Mouse (Mus musculus): ENCODE data around the gene Eef1b2.
"Not testable (repeated sequence)": the region's sequence is repeated elsewhere in the genome, so short reads cannot be mapped to it uniquely, and the experiment has no call there.

Eef1b2 gene

DNA sequence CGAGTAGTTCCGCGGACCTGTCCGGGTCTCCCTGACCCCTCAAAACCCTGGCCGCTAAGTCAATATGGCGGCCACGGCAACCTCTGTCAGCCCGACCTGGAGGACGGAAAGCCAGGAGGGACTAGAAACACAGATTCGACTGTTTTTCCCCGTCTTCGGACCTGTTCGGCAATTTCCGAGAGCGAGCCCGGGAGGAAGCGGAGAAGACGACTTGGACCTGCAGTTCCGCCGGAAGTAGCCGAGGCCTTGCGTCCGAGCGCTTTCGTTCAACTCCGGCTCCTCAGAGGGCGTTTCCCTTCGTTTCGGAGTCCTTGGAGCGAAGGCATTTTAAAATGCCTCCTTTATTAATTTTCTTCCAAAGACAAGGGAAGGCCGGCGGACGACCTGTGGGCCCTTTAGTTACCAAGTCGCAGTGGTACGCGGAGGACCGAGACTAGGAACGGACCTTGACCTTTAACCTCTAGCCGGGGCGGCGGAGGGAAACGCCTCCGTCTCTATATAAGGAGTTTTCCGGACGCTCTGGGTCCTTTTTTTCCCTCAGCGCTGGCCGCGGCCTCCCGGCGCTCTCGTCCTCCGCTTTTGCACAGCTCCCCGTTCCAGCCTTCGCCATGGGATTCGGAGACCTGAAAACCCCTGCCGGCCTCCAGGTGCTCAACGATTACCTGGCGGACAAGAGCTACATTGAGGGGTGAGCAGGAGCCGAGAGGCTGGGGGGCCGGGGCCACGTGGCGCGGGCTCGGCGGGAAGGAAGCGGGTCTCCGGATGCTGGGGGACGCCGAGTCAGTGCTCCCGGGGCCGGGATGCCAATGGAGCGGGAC, at the start of gene Eef1b2, which contains the start of gene Ndufs1:
Gene Eef1b2, plus strand, starts transcription at position 222 of the 818 bp plus-strand sequence.
Gene Ndufs1, minus strand, starts transcription at position 230 of the 818 bp plus-strand sequence.
- peak; percentile 79 for ATAC-seq (ENCODE audit: low TSS enrichment)

- ATAC-seq (ENCODE audit: low TSS enrichment), result no peak
Measured at GRCm38 (mm10) chr1:63129273-63129672, 47.4 kb upstream of the Eef1b2 start.

DNA sequence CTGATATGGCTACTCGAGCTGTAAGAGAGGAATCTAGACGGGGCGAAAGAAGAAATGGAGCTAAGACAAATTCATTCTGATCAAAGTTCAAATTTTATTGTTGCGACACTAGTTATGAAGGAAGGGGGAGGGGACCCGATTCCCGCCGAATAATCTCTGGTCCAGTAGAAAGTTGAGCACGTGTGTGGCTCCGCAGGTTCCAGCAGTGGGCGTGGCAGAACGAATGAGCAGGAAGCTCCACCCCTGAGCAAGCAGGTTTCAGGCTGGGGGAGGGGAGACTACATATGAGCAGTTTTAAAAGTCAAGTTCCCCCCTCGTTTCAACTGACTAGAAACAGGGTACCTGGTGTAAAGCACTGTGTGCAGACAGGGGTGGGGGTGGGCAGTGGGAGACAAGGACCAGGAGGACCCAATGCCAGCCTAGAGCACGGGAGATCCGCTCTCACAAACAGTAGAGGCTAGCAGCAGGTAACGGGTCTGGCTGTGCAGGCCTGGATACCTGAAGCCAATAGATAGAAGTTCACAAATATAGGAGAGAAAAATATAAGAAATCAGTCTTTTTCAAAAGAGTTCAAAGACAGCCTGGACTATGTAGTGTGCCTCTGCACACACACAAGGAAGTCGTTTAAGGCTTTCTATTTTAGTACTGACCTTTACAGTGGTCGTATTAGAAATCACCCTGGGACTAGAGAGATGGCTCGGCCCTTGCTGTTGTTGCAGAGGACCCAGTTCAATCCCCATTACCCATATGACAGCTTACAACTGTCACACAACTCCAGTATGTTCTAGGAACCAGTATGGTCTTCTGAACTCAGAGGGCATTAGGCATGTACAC, 46.6 kb upstream of the Eef1b2 start:
- ATAC-seq (ENCODE audit: low TSS enrichment), result no peak

- ATAC-seq (ENCODE audit: low TSS enrichment), result no peak
Measured at GRCm38 (mm10) chr1:63130883-63131282, 45.7 kb upstream of the Eef1b2 start.

- no peak for ATAC-seq (ENCODE audit: low TSS enrichment)
Measured at GRCm38 (mm10) chr1:63131766-63132165, 44.9 kb upstream of the Eef1b2 start.

DNA sequence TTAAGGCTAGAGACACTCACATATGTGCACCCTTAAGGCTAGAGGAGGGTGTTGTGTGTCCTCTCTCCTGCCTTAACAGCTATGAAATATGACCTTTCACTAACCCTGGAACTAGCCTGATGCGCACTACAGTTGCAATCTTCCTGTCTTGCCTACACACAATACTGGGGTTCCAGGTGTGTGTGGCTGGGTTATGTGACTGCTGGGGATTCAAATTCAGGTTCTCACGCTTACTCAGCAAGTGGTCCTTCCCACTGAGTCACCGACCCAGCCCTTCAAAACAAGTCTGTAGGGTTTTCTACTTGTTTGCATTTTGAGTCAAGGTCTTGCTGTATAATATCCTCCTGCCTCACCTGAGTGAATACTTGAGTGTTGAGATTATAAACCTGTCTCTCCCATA, 42.1 kb upstream of the Eef1b2 start:
- no peak for ATAC-seq (ENCODE audit: low TSS enrichment)

DNA sequence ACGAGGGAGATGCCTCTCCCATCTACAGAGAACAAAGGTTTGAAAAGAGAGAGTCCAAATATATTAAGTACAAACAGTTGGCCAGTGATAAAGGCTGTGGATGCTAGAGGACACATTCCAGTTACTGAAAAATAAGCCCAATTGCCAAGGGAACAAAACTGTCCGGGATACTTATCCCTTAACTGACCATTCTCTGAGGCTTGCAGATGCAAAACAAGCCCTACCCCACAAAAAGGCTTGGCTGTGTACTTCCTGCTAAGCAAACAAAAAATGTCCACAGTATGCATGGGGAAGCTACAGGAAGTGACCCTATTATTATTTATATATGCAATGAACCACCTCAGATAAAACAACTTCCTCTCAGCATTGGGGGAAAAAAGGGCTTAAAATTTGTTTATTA, 38.7 kb upstream of the Eef1b2 start:
- no peak for ATAC-seq (ENCODE audit: low TSS enrichment)

- ATAC-seq (ENCODE audit: low TSS enrichment), result not testable (repeated sequence)
Measured at GRCm38 (mm10) chr1:63138586-63138985, 38.0 kb upstream of the Eef1b2 start.

- no peak for ATAC-seq (ENCODE audit: low TSS enrichment)
Measured at GRCm38 (mm10) chr1:63140231-63140630, 36.4 kb upstream of the Eef1b2 start.

DNA sequence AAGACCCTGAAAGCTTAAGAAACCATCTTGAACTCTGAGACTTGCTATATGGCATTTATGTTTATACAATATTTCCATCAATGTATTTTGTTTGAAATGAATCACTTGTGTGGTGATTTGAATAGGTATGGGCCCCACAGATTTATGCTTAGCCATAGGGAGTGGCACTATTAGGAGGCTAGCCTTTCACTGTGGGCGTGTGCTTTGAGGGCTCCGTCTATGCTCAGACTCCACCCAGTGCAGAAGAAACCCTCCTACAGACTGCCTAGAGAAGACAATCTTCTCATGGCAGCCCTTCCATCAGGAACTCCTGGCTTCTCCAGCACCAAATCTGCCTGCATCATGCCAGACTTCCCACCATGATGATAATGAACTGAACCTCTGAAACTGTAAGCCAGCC, 8.0 kb upstream of the Eef1b2 start:
- no peak for ATAC-seq (ENCODE audit: low TSS enrichment)

- ATAC-seq (ENCODE audit: low TSS enrichment), result no peak
Measured at GRCm38 (mm10) chr1:63175853-63176252, 772 bp upstream of the Eef1b2 start.

DNA sequence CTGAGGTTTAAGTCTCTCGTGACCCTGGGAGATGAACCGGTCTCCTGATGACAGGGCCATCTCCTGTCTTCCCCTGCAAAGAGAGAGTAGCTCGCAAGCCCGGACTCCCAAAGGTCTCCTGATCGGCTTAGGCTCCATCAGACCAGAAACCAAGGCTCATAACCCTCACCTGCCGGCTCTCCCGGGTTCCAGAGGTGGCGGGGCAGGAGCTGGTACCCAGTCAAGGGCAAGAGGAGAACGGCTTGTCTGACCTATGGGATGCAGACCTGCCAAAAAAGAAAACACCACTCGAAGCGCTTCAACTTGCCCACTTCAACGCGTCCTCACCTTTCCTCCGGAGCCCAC, 394 bp upstream of the Eef1b2 start:
- ATAC-seq (ENCODE audit: low TSS enrichment), result peak; percentile 21

- ATAC-seq (ENCODE audit: low TSS enrichment), result no peak
Measured at GRCm38 (mm10) chr1:63178308-63178707, 1.7 kb downstream of the Eef1b2 start.

GRCm38 (mm10) chr1:63180122-63180521, 3.5 kb downstream of the Eef1b2 start:
- ATAC-seq (ENCODE audit: low TSS enrichment), result no peak

- not testable (repeated sequence) for ATAC-seq (ENCODE audit: low TSS enrichment)
Measured at GRCm38 (mm10) chr1:63180575-63180974, 4.0 kb downstream of the Eef1b2 start.

DNA sequence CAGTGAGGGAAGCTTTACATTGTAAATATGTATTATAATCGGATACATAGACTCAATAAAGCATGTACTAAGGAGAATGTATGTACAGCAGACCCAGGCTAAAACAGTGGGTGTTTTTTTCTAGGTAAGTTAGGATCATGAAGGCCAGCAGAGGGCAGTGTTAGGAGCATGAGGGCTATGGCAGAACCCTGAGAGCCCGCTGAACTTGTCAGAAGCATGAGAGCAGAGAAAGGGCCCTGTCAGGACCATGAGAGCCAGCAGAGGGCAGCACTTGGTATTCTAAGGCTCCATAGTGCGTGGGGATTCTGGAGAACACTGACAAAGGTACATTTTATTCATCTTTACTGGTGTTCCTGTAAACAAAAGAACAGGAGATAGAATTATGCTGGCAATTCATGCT, 4.4 kb downstream of the Eef1b2 start:
- ATAC-seq (ENCODE audit: low TSS enrichment), result peak; percentile 84

GRCm38 (mm10) chr1:63181480-63181879, 4.9 kb downstream of the Eef1b2 start:
- ATAC-seq (ENCODE audit: low TSS enrichment), result no peak

- ATAC-seq (ENCODE audit: low TSS enrichment), result no peak
Measured at GRCm38 (mm10) chr1:63182212-63182611, 5.6 kb downstream of the Eef1b2 start.

GRCm38 (mm10) chr1:63182636-63183270, 6.1 kb downstream of the Eef1b2 start:
- ATAC-seq (ENCODE audit: low TSS enrichment), result peak; percentile 54

- not testable (repeated sequence) for ATAC-seq (ENCODE audit: low TSS enrichment)
Measured at GRCm38 (mm10) chr1:63185430-63185829, 8.8 kb downstream of the Eef1b2 start.

DNA sequence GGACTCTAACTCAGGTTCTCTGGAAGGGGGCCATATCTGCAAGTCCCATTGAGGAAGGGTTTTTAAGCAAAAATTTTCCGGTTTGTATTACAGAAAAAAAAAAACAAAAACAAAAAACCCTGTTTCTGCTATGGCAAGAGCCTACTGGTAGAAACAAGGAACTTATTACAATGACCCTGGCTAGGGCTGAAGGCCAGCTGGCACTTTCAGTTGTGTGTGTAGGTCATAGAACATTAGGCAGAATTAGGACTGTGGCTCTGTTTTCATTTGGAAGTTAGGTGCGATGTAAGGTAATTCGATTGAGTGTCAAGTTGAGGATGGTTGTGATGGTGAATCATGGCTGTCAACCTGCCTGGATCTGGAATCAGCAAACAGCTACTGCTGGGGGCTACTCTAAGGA, 11.9 kb downstream of the Eef1b2 start:
- no peak for ATAC-seq (ENCODE audit: low TSS enrichment)

DNA sequence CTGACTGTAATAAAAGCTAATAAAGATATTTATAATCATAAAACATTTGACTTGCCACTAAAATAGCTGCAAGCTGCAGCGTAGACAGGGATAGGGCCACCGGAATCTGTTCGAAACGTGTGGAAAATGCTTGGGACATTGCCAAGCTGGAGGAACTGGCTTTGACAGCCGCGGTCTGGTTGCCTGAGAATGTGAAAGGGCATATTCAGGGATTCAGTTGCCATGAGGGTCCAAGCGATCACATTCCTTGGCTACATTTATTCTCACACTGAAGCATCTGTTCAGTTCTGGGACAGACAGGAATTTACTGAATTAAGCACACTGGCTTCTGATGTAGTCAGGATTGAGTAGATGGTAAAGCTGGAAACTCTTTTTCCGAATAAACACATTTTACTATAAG, 14.2 kb downstream of the Eef1b2 start:
- ATAC-seq (ENCODE audit: low TSS enrichment), result no peak
